21 mouse cellular contexts compared by ENCODE assay signal in genomic region chr6:31263821-31264220, GRCm38 (mm10).
"Had no signal": no experiment of that assay in that cellular context is flagged by ENCODE, and none has a peak within 500 bp of the region (broad histone marks: within the 10 kb centered on the region; RNA-seq: fewer than 3 reads in every experiment).

No protein-coding gene starts in this region.

- H3K4me3 ChIP-seq: kidney, embryonic 15.5 days; limb, embryonic 12.5 days; limb, embryonic 15.5 days; liver, embryonic 13.5 days; midbrain, embryonic 12.5 days; midbrain, embryonic 15.5 days; neural tube, embryonic 12.5 days; neural tube, embryonic 15.5 days; stomach, embryonic 15.5 days had no signal

- H3K27ac ChIP-seq: kidney, embryonic 15.5 days; limb, embryonic 12.5 days; limb, embryonic 15.5 days; liver, embryonic 13.5 days; midbrain, embryonic 12.5 days; midbrain, embryonic 15.5 days; neural tube, embryonic 12.5 days; neural tube, embryonic 15.5 days; stomach, embryonic 15.5 days had no signal

- H3K36me3 ChIP-seq: kidney, embryonic 15.5 days; limb, embryonic 12.5 days; limb, embryonic 15.5 days; liver, embryonic 13.5 days; midbrain, embryonic 12.5 days; midbrain, embryonic 15.5 days; neural tube, embryonic 12.5 days; neural tube, embryonic 15.5 days; stomach, embryonic 15.5 days had no signal

- H3K27me3 ChIP-seq: kidney, embryonic 15.5 days; limb, embryonic 12.5 days; limb, embryonic 15.5 days; liver, embryonic 13.5 days; midbrain, embryonic 12.5 days; midbrain, embryonic 15.5 days; neural tube, embryonic 12.5 days; neural tube, embryonic 15.5 days; stomach, embryonic 15.5 days had no signal

- ATAC-seq: midbrain, embryonic 15.5 days had no signal

- DNase-seq: kidney, adult 8-10 months; kidney, postnatal 10 days; kidney, postnatal 36 days; layer of hippocampus, postnatal 36 days; left cerebral cortex, postnatal 4 days; liver, embryonic 13.5 days; lung, adult 2 months; lung, postnatal 14 days; lung, postnatal 4 days; retina, postnatal 1 day; right cerebral cortex, postnatal 25 days; spleen, adult 18-20 months; thymus, postnatal 25 days had no signal

- H3K4me1 ChIP-seq: kidney, embryonic 15.5 days; limb, embryonic 12.5 days; limb, embryonic 15.5 days; liver, embryonic 13.5 days; midbrain, embryonic 12.5 days; midbrain, embryonic 15.5 days; neural tube, embryonic 12.5 days; neural tube, embryonic 15.5 days; stomach, embryonic 15.5 days had no signal

- H3K9ac ChIP-seq: kidney, embryonic 15.5 days; limb, embryonic 12.5 days; limb, embryonic 15.5 days; liver, embryonic 13.5 days; midbrain, embryonic 12.5 days; midbrain, embryonic 15.5 days; neural tube, embryonic 12.5 days; neural tube, embryonic 15.5 days; stomach, embryonic 15.5 days had no signal
